In the genomic region with DNA sequence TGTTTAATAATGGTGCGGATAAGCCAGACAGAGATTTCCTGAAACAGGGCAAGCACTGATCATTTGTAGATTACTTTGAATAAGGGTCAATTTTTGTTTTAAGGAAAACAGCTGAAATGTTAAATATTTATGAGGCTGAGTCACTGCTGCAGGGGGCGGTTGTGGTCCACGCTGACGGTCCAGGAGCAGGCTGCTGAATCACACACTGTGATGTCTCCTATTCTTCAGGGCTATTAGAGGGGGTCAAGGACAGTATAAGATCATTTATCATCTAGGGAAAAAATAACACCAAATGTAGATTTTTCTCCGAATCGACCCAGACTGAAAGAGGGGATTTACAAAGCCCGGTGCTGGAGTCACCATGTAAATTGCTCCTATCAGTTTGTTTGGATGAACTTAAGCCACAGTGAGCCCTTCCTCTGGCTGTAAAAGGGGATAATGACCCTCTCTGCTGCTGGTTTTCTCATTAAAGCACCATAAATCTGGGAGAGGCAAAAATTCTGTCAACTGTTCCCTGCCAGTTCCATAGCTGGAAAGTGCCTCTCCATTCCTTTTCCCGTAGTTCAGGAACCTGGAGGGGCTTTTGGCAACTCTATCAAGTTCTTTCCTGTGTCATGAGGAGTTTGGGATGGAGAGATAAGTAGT, we compare ENCODE assay signal across 17 mouse cellular contexts.
DNase-seq lines count a peak whose midpoint lies in the region; ATAC-seq and TF ChIP-seq lines count a peak whose summit lies in the region.
"Had no signal": no experiment of that assay in that cellular context is flagged by ENCODE, and none has a peak within 500 bp of the region (broad histone marks: within the 10 kb centered on the region; RNA-seq: fewer than 3 reads in every experiment).

No protein-coding gene starts in this region.

- no peak overlapping the region for H3K27ac ChIP-seq in hindbrain, postnatal 0 days
- no peak overlapping the region for H3K27ac ChIP-seq in hindbrain, embryonic 14.5 days
- no peak overlapping the region for H3K27ac ChIP-seq in midbrain, embryonic 14.5 days (replicated peaks; ENCODE audit: low read depth, low read length)
- H3K27ac ChIP-seq in midbrain, embryonic 15.5 days = no peak overlapping the region
- H3K27ac ChIP-seq: forebrain, embryonic 13.5 days; limb, embryonic 10.5 days; liver, embryonic 13.5 days had no signal

- peak; percentile 37 for TF ChIP-seq CTCF in hindbrain, postnatal 0 days (IDR thresholded peaks at IDR 0.05; ENCODE audit: low read depth)

- H3K4me2 ChIP-seq in hindbrain, postnatal 0 days (ENCODE audit: low read depth, low read length) = no peak overlapping the region
- H3K4me2 ChIP-seq in hindbrain, embryonic 14.5 days (replicated peaks) = no peak overlapping the region
- H3K4me2 ChIP-seq in midbrain, embryonic 14.5 days (ENCODE audit: low read length) = no peak overlapping the region
- H3K4me2 ChIP-seq in midbrain, embryonic 15.5 days = no peak overlapping the region
- H3K4me2 ChIP-seq: forebrain, embryonic 13.5 days; liver, embryonic 13.5 days had no signal

- no peak for DNase-seq in hindbrain, postnatal 0 days (ENCODE audit: low spot score)
- no peak for DNase-seq in hindbrain, embryonic 14.5 days (ENCODE audit: low spot score)
- peak; percentile 40 for DNase-seq in midbrain, embryonic 14.5 days
- peak; percentile 49 for DNase-seq in adrenal gland, postnatal 25 days
- peak; percentile 63 for DNase-seq in mesoderm, embryonic 11.5 days (ENCODE audit: low read depth, low spot score)
- DNase-seq in thymus, postnatal 36 days = no peak
- no peak for DNase-seq in layer of hippocampus, adult 18-20 months (ENCODE audit: low spot score in 2 of 2)
- DNase-seq: cerebellum, adult 18-20 months; liver, embryonic 13.5 days; right cerebral cortex, postnatal 25 days had no signal

- no peaks in the 10 kb centered on the region for H3K27me3 ChIP-seq in hindbrain, postnatal 0 days (ENCODE audit: insufficient read depth, low read length)
- H3K27me3 ChIP-seq in hindbrain, embryonic 14.5 days (ENCODE audit: control insufficient read depth, insufficient read depth, low read length) = no peaks in the 10 kb centered on the region
- no peaks in the 10 kb centered on the region for H3K27me3 ChIP-seq in midbrain, embryonic 14.5 days (ENCODE audit: control insufficient read depth, insufficient read depth, low read length)
- no peaks in the 10 kb centered on the region for H3K27me3 ChIP-seq in midbrain, embryonic 15.5 days (replicated peaks)
- H3K27me3 ChIP-seq: forebrain, embryonic 13.5 days; liver, embryonic 13.5 days; megakaryocyte, embryonic 14.5 days had no signal

- whole genome bisulfite sequencing in hindbrain, postnatal 0 days = 53% methylated on average over 8 of the region's 8 CpGs
- WGBS in hindbrain, embryonic 14.5 days = 40% methylated on average over 8 of the region's 8 CpGs
- 43% methylated on average over 8 of the region's 8 CpGs for WGBS in midbrain, embryonic 14.5 days
- 42% methylated on average over 8 of the region's 8 CpGs for WGBS in midbrain, embryonic 15.5 days

- no peak overlapping the region for H3K9ac ChIP-seq in hindbrain, postnatal 0 days (replicated peaks; ENCODE audit: low read length)
- no peak overlapping the region for H3K9ac ChIP-seq in hindbrain, embryonic 14.5 days
- H3K9ac ChIP-seq in midbrain, embryonic 14.5 days (replicated peaks; ENCODE audit: low read length) = no peak overlapping the region
- H3K9ac ChIP-seq in midbrain, embryonic 15.5 days = no peak overlapping the region
- H3K9ac ChIP-seq: forebrain, embryonic 13.5 days; liver, embryonic 13.5 days had no signal

- H3K4me1 ChIP-seq in hindbrain, postnatal 0 days (ENCODE audit: insufficient read depth, low read length) = no peaks in the 10 kb centered on the region
- H3K4me1 ChIP-seq in hindbrain, embryonic 14.5 days (replicated peaks; ENCODE audit: control insufficient read depth, insufficient read depth, low read length) = no peaks in the 10 kb centered on the region
- no peaks in the 10 kb centered on the region for H3K4me1 ChIP-seq in midbrain, embryonic 14.5 days (ENCODE audit: control insufficient read depth, insufficient read depth, low read length)
- H3K4me1 ChIP-seq in midbrain, embryonic 15.5 days = peaks cover 5% of the 10 kb centered on the region; the same call in 1 of the 2 replicates
- H3K4me1 ChIP-seq: liver, embryonic 13.5 days; megakaryocyte, embryonic 14.5 days had no signal

- no peak for ATAC-seq in hindbrain, postnatal 0 days
- ATAC-seq in hindbrain, embryonic 14.5 days (ENCODE audit: low FRiP score) = no peak
- no peak for ATAC-seq in midbrain, embryonic 14.5 days (ENCODE audit: low FRiP score, low TSS enrichment)
- no peak for ATAC-seq in midbrain, embryonic 15.5 days (replicated peaks)
- ATAC-seq: forebrain, embryonic 13.5 days; hindbrain, embryonic 16.5 days; lung, postnatal 0 days had no signal

- no peak overlapping the region for H3K4me3 ChIP-seq in hindbrain, postnatal 0 days (ENCODE audit: low read length)
- H3K4me3 ChIP-seq in hindbrain, embryonic 14.5 days (replicated peaks; ENCODE audit: low read length) = no peak overlapping the region
- H3K4me3 ChIP-seq in midbrain, embryonic 14.5 days (replicated peaks; ENCODE audit: low read depth, low read length) = no peak overlapping the region
- no peak overlapping the region for H3K4me3 ChIP-seq in midbrain, embryonic 15.5 days
- H3K4me3 ChIP-seq: forebrain, embryonic 13.5 days; limb, embryonic 10.5 days; liver, embryonic 13.5 days; megakaryocyte, embryonic 14.5 days had no signal

- no peaks in the 10 kb centered on the region for H3K9me3 ChIP-seq in hindbrain, postnatal 0 days (ENCODE audit: low read length)
- no peaks in the 10 kb centered on the region for H3K9me3 ChIP-seq in hindbrain, embryonic 14.5 days (ENCODE audit: control insufficient read depth, low read length)
- H3K9me3 ChIP-seq in midbrain, embryonic 14.5 days (ENCODE audit: control insufficient read depth, low read length) = no peaks in the 10 kb centered on the region
- no peaks in the 10 kb centered on the region for H3K9me3 ChIP-seq in midbrain, embryonic 15.5 days
- H3K9me3 ChIP-seq: forebrain, embryonic 13.5 days; limb, embryonic 10.5 days; liver, embryonic 13.5 days; megakaryocyte, embryonic 14.5 days had no signal

- H3K36me3 ChIP-seq in hindbrain, postnatal 0 days (ENCODE audit: insufficient read depth, low read length) = no peaks in the 10 kb centered on the region
- no peaks in the 10 kb centered on the region for H3K36me3 ChIP-seq in hindbrain, embryonic 14.5 days (replicated peaks; ENCODE audit: control insufficient read depth, insufficient read depth)
- no peaks in the 10 kb centered on the region for H3K36me3 ChIP-seq in midbrain, embryonic 14.5 days (ENCODE audit: control insufficient read depth, insufficient read depth, low read length)
- H3K36me3 ChIP-seq in midbrain, embryonic 15.5 days (replicated peaks) = no peaks in the 10 kb centered on the region
- H3K36me3 ChIP-seq: G1E; limb, embryonic 10.5 days; liver, embryonic 13.5 days had no signal

Comparison
In these comparisons a context has a peak if more than half of its experiments do, and no peak if none do; other contexts are left out.
1. DNase-seq: peak in midbrain, embryonic 14.5 days (single experiment), adrenal gland, postnatal 25 days (single experiment) and mesoderm, embryonic 11.5 days (single experiment); none in hindbrain, postnatal 0 days (single experiment), hindbrain, embryonic 14.5 days (single experiment), thymus, postnatal 36 days (0 of 2) and layer of hippocampus, adult 18-20 months (0 of 2).